Mouse (Mus musculus): ENCODE data around the gene Sumo3. TPM values are rescaled to one million over a fixed set of nuclear protein-coding genes. Genes with fewer than 3 reads are reported as not detected.

Gene Sumo3
- polyA plus RNA-seq (2015; fragmentation: Nextera tagmentation; extraction: Ambion mirVana), result 344 and 348 TPM in 2 replicates

DNA sequence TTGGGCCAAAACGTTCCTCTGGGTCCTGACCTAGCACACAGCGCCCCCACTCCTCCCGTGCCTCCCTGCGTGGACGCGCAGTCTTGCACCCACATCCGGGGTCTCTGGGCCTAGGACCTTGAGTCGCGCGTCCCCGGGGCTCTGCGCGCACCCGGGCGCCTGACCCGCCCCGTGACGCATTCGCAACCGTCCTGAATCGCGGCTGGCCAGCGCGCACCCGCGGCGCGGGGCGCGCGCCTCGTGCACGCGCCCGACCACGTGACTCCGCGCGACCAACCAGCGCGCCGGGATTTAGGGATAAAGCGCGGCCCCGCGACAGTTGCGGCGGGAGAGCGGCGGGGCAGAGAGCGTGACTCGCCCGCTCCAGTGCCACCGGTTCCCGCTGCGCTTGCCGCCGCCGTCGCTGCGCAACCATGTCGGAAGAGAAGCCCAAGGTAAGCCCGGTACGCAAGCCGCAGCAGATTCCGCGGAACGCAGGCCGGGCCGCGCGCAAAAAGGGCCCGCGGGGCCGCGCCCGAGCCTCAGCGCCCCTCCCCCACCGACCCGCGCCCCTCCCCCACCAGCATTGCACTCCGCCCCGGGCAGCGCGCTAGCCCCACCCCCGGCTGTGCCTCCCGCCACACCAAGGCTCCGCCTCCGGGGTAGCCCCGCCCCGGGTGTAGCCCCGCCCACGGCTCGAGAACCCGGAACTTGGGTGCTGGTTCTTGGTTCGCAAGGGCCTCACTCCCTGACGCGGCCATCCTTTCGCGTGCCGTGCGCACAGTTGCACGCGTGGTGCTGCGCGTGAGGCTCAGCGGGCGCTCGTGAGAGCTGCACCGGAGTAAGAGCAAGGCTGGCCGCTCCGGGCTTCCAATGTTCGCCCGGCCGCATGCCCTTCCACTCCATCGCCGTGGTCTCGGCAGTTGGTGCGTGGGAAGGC is at the start of gene Sumo3, which contains the start of gene Gm49325:
Sumo3 (plus strand) TSS at position 190 of the 919 bp plus-strand sequence.
Gm49325 (plus strand) TSS at position 290 of the 919 bp plus-strand sequence.
- under 1% methylated on average over 115 of the region's 119 CpGs for WGBS
- peaks cover 19% of the 10 kb centered on the region for H3K4me1 ChIP-seq (replicated peaks; ENCODE audit: control insufficient read depth, insufficient read depth, low read length)
- no peaks in the 10 kb centered on the region for H3K27me3 ChIP-seq (ENCODE audit: control insufficient read depth, insufficient read depth, low read depth, low read length)
- peak within 1 kb of the TSS; percentile 85 for H3K4me2 ChIP-seq (ENCODE audit: low read depth, low read length)
- ATAC-seq (ENCODE audit: low read depth), result peak; percentile 95
- peak within 1 kb of the TSS; percentile 69 for H3K9ac ChIP-seq (ENCODE audit: low read length)
- H3K4me3 ChIP-seq (ENCODE audit: low read length), result peak within 1 kb of the TSS; percentile 68
- H3K9me3 ChIP-seq (ENCODE audit: control insufficient read depth, low read length), result no peaks in the 10 kb centered on the region
- H3K36me3 ChIP-seq (ENCODE audit: control insufficient read depth, insufficient read depth, low read length), result peaks cover 11% of the 10 kb centered on the region
- H3K27ac ChIP-seq (ENCODE audit: low read length), result peak within 1 kb of the TSS; percentile 97

DNA sequence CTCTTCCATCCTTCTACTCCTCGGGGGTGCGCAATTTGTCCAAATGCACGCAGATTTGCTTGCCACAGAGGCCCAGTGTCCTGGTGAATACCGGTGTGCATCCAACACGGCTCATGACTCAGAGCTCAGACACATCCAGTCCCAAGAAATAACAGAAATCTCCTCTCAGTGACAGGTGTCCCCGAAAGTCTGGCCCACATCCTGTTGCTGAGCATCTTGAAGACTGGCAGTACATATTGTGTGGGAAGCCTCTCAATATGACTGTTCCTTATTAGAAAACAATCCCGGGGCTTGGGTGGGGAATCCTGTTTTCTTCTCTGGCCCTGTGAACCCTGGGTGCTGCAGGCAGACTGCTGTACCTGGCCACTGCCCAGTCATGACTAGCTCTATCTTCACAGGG is 49.3 kb upstream of the Sumo3 start:
- H3K9ac ChIP-seq (ENCODE audit: low read length), result no peak overlapping the region
- H3K9me3 ChIP-seq (ENCODE audit: control insufficient read depth, low read length), result no peaks in the 10 kb centered on the region
- H3K4me1 ChIP-seq (replicated peaks; ENCODE audit: control insufficient read depth, insufficient read depth, low read length), result no peaks in the 10 kb centered on the region
- no peak for ATAC-seq (ENCODE audit: low read depth)
- H3K27me3 ChIP-seq (ENCODE audit: control insufficient read depth, insufficient read depth, low read depth, low read length), result no peaks in the 10 kb centered on the region
- no peaks in the 10 kb centered on the region for H3K36me3 ChIP-seq (ENCODE audit: control insufficient read depth, insufficient read depth, low read length)
- H3K4me3 ChIP-seq (ENCODE audit: low read length), result no peak overlapping the region
- no peak overlapping the region for H3K27ac ChIP-seq (ENCODE audit: low read length)
- WGBS, result 83% methylated on average over 7 of the region's 7 CpGs
- H3K4me2 ChIP-seq (ENCODE audit: low read depth, low read length), result no peak overlapping the region

DNA sequence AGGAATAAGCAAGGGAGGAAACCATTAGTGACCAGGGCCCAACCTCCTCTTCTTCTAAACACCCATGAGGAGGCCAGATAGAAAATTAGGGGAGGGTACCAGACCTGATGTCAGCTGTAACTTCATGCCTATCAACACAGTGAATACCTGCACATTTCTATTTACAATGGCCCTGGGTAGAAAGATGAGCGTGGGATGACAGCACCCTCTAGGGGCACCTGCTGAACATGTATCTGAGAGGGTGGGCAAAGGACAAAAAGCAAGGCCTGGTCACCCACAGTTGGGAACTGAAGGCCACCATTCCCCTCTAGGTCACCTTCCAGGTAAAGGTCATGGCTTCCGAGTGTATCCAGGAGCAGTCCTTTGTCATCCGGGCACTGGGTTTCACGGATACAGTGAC is 48.3 kb upstream of the Sumo3 start:
- Histone ChIP-seq H3K27ac (ENCODE audit: low read length) (no peak overlapping the region), H3K9ac (ENCODE audit: low read length) (no peak overlapping the region), H3K4me1 (replicated peaks; ENCODE audit: control insufficient read depth, insufficient read depth, low read length) (no peaks in the 10 kb centered on the region), H3K4me2 (ENCODE audit: low read depth, low read length) (no peak overlapping the region), H3K27me3 (ENCODE audit: control insufficient read depth, insufficient read depth, low read depth, low read length) (no peaks in the 10 kb centered on the region), H3K4me3 (ENCODE audit: low read length) (no peak overlapping the region), H3K9me3 (ENCODE audit: control insufficient read depth, low read length) (no peaks in the 10 kb centered on the region), H3K36me3 (ENCODE audit: control insufficient read depth, insufficient read depth, low read length) (no peaks in the 10 kb centered on the region)
- no peak for ATAC-seq (ENCODE audit: low read depth)
- whole genome bisulfite sequencing, result 81% methylated on average over 4 of the region's 4 CpGs

DNA sequence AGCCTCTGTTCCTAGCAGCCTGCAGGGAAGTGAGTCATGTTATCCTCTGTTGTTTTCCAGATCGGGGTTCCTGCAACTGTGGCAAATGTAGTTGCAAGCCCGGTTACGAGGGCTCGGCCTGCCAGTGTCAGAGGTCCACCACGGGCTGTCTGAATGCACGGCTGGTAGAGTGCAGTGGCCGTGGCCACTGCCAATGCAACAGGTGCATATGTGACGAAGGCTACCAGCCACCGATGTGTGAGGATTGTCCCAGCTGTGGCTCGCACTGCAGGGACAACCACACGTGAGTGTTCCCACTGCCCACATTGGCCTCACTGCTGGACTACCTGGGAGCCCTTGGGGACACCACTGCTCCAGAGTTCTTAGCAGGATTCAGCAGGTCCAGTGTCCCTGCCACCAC is 45.8 kb upstream of the Sumo3 start:
- no peak overlapping the region for H3K4me2 ChIP-seq (ENCODE audit: low read depth, low read length)
- WGBS, result 79% methylated on average over 11 of the region's 11 CpGs
- H3K4me1 ChIP-seq (replicated peaks; ENCODE audit: control insufficient read depth, insufficient read depth, low read length), result no peaks in the 10 kb centered on the region
- no peak overlapping the region for H3K4me3 ChIP-seq (ENCODE audit: low read length)
- no peaks in the 10 kb centered on the region for H3K36me3 ChIP-seq (ENCODE audit: control insufficient read depth, insufficient read depth, low read length)
- H3K27me3 ChIP-seq (ENCODE audit: control insufficient read depth, insufficient read depth, low read depth, low read length), result no peaks in the 10 kb centered on the region
- ATAC-seq (ENCODE audit: low read depth), result no peak
- H3K27ac ChIP-seq (ENCODE audit: low read length), result no peak overlapping the region
- no peaks in the 10 kb centered on the region for H3K9me3 ChIP-seq (ENCODE audit: control insufficient read depth, low read length)
- H3K9ac ChIP-seq (ENCODE audit: low read length), result no peak overlapping the region

DNA sequence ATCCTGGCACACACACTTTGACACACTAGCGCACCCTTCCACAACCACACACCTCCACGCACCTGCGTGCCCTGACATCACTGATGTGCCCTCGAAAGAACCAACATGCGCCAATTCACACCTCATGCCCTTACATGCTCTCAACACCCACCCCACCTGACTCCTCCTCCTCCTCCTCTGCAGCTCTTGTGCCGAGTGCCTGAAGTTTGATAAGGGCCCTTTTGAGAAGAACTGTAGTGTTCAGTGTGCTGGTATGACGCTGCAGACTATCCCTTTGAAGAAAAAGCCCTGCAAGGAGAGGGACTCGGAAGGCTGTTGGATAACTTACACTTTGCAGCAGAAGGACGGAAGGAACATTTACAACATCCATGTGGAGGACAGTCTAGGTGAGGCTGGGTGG is 45.1 kb upstream of the Sumo3 start:
- H3K4me1 ChIP-seq (replicated peaks; ENCODE audit: control insufficient read depth, insufficient read depth, low read length), result no peaks in the 10 kb centered on the region
- no peaks in the 10 kb centered on the region for H3K36me3 ChIP-seq (ENCODE audit: control insufficient read depth, insufficient read depth, low read length)
- H3K4me3 ChIP-seq (ENCODE audit: low read length), result no peak overlapping the region
- H3K27me3 ChIP-seq (ENCODE audit: control insufficient read depth, insufficient read depth, low read depth, low read length), result no peaks in the 10 kb centered on the region
- H3K9ac ChIP-seq (ENCODE audit: low read length), result no peak overlapping the region
- no peak overlapping the region for H3K27ac ChIP-seq (ENCODE audit: low read length)
- 0 out of 2 replicates have a peak, but pooled peaks have one; percentile 16 for ATAC-seq (ENCODE audit: low read depth)
- no peaks in the 10 kb centered on the region for H3K9me3 ChIP-seq (ENCODE audit: control insufficient read depth, low read length)
- 57% methylated on average over 9 of the region's 9 CpGs for WGBS
- H3K4me2 ChIP-seq (ENCODE audit: low read depth, low read length), result no peak overlapping the region

DNA sequence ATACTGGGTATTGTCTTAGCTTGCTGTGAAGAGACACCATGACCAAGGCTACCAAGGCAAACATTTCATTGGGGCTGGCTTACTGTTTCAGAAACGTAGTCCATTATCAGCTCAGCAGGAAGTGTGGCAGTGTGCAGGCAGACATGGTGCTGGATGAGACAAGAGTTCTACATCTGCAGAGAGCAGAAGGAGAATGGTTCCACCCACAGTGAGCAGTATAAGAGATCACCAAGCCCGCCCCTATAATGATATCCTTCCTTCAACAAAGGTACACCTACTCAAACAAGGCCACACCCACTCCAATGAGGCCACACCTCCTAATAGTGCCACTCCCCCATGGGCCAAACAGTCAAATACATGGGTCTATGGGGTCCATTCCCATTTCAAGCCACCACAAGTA is 44.4 kb upstream of the Sumo3 start:
- Histone ChIP-seq H3K27me3 (ENCODE audit: control insufficient read depth, insufficient read depth, low read depth, low read length) (no peaks in the 10 kb centered on the region), H3K36me3 (ENCODE audit: control insufficient read depth, insufficient read depth, low read length) (no peaks in the 10 kb centered on the region), H3K9me3 (ENCODE audit: control insufficient read depth, low read length) (no peaks in the 10 kb centered on the region), H3K4me1 (replicated peaks; ENCODE audit: control insufficient read depth, insufficient read depth, low read length) (no peaks in the 10 kb centered on the region), H3K4me3 (ENCODE audit: low read length) (no peak overlapping the region), H3K9ac (ENCODE audit: low read length) (no peak overlapping the region), H3K4me2 (ENCODE audit: low read depth, low read length) (no peak overlapping the region), H3K27ac (ENCODE audit: low read length) (no peak overlapping the region)
- 62% methylated on average over 2 of the region's 2 CpGs for WGBS
- ATAC-seq (ENCODE audit: low read depth), result no peak

DNA sequence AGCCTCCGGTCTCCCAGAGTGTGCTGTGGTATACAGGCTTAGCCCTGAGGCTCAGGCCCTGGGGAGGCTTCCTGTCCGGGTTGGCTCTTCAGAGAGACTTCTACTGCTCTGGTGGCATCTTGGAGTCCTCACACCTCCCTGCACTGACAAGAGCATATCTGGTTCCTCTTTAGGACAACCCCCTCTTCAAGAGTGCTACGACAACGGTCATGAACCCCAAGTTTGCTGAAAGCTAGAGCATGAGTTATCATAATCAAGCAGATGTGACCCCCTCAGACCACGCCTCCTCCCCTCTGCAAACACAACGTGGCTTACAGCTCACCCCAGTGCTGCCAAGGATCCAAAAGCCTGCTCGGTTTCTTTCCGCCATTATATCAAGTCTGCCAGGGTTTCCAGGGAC is 40.9 kb upstream of the Sumo3 start:
- WGBS, result 72% methylated on average over 8 of the region's 8 CpGs
- no peak overlapping the region for H3K4me3 ChIP-seq (ENCODE audit: low read length)
- no peak overlapping the region for H3K9ac ChIP-seq (ENCODE audit: low read length)
- H3K4me2 ChIP-seq (ENCODE audit: low read depth, low read length), result no peak overlapping the region
- H3K27ac ChIP-seq (ENCODE audit: low read length), result no peak overlapping the region
- H3K36me3 ChIP-seq (ENCODE audit: control insufficient read depth, insufficient read depth, low read length), result no peaks in the 10 kb centered on the region
- H3K27me3 ChIP-seq (ENCODE audit: control insufficient read depth, insufficient read depth, low read depth, low read length), result no peaks in the 10 kb centered on the region
- peaks cover 4% of the 10 kb centered on the region; the same call in 1 of the 2 replicates for H3K4me1 ChIP-seq (replicated peaks; ENCODE audit: control insufficient read depth, insufficient read depth, low read length)
- ATAC-seq (ENCODE audit: low read depth), result no peak
- H3K9me3 ChIP-seq (ENCODE audit: control insufficient read depth, low read length), result no peaks in the 10 kb centered on the region

DNA sequence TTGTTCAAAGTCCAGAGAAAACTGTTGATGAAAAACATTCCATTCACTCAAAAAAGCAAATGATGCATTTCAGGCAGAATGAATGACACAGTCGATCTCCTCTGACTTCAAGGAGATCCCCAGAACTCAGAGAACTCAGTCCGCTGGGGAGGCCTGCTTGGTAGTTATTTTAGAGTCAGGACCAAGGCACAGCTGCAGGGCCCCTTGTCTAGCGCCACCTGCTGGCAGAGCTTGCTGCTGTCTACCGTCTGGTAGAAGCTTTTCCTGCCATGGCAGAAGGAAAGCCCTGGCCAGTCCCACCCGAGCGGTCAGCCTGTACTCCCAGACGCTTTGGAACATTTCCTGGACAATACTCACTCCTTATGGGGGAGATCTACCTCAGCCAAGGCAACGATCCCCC is 39.2 kb upstream of the Sumo3 start:
- 28% methylated on average over 8 of the region's 8 CpGs for WGBS
- H3K4me3 ChIP-seq (ENCODE audit: low read length), result no peak overlapping the region
- H3K9ac ChIP-seq (ENCODE audit: low read length), result no peak overlapping the region
- H3K36me3 ChIP-seq (ENCODE audit: control insufficient read depth, insufficient read depth, low read length), result no peaks in the 10 kb centered on the region
- H3K4me2 ChIP-seq (ENCODE audit: low read depth, low read length), result no peak overlapping the region
- peaks cover 4% of the 10 kb centered on the region; the same call in 1 of the 2 replicates for H3K4me1 ChIP-seq (replicated peaks; ENCODE audit: control insufficient read depth, insufficient read depth, low read length)
- no peaks in the 10 kb centered on the region for H3K27me3 ChIP-seq (ENCODE audit: control insufficient read depth, insufficient read depth, low read depth, low read length)
- H3K9me3 ChIP-seq (ENCODE audit: control insufficient read depth, low read length), result no peaks in the 10 kb centered on the region
- ATAC-seq (ENCODE audit: low read depth), result peak; percentile 60
- no peak overlapping the region for H3K27ac ChIP-seq (ENCODE audit: low read length)

DNA sequence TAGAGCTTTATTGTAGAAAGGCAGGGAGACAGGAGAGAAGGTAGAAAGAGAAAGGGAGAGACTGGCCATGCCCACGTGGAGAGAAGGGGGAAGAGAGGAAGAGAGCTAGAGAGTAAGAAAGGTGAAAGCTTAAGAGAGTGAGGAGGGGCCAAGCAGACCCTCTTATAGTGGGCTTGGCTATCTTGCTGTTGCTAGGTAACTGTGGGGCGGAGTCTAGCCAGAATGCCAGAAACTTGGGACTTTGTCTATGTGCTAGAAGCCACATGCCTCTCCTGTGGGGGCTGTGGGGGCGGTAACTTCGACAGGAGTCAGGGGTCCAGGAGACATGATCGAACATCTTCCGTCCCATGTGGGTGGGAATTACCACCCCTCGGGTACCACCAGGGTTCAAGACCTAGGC is 36.4 kb upstream of the Sumo3 start:
- ATAC-seq (ENCODE audit: low read depth), result peak; percentile 39
- no peak overlapping the region for H3K4me2 ChIP-seq (ENCODE audit: low read depth, low read length)
- peaks cover 4% of the 10 kb centered on the region; the same call in 1 of the 2 replicates for H3K4me1 ChIP-seq (replicated peaks; ENCODE audit: control insufficient read depth, insufficient read depth, low read length)

More for the DNA sequence above, 36.4 kb upstream of the Sumo3 start:
- Histone ChIP-seq H3K9ac (ENCODE audit: low read length) (no peak overlapping the region), H3K27ac (ENCODE audit: low read length) (0 out of 2 replicates have a peak overlapping the region, but pooled peaks have one; percentile 20), H3K4me3 (ENCODE audit: low read length) (no peak overlapping the region), H3K36me3 (ENCODE audit: control insufficient read depth, insufficient read depth, low read length) (no peaks in the 10 kb centered on the region), H3K9me3 (ENCODE audit: control insufficient read depth, low read length) (no peaks in the 10 kb centered on the region), H3K27me3 (ENCODE audit: control insufficient read depth, insufficient read depth, low read depth, low read length) (no peaks in the 10 kb centered on the region)
- WGBS, result 29% methylated on average over 7 of the region's 7 CpGs
